Mouse (Mus musculus): ENCODE data around the gene Gramd1c. TPM values are rescaled to one million over a fixed set of nuclear protein-coding genes. Genes with fewer than 3 reads are reported as not detected.

The Gramd1c gene
- polyA plus RNA-seq, 1 experiment: 0.06 TPM

DNA sequence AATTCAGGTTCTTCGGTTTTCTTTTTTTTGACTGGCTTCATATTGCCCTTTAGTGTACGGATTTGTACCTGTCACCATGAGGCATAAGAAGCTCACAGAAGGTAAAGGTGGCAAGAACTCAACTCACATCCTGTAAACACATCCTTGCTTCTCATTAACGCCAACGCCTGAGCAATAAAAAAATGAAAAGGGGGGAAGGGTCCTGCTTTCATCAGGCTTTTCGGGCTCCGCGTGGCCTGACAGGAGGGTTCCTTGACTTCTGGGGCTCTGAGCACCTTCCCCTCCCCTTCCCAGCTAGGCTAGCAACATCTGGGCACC, 84.2 kb downstream of the Gramd1c start:
- no peaks in the 10 kb centered on the region for H3K79me3 ChIP-seq (ENCODE audit: low read depth)
- H3K4me3 ChIP-seq (ENCODE audit: insufficient read depth, poor library complexity, severe bottlenecking): no peak overlapping the region
- H3ac ChIP-seq (ENCODE audit: control insufficient read depth, insufficient read length, low read depth): no peak overlapping the region
- H3K79me2 ChIP-seq (ENCODE audit: control insufficient read depth, insufficient read depth): no peaks in the 10 kb centered on the region
- H3K27me3 ChIP-seq (ENCODE audit: control insufficient read depth, insufficient read depth, insufficient read length): peaks cover 17% of the 10 kb centered on the region
- no peak for TF ChIP-seq CTCF (IDR thresholded peaks at IDR 0.05; ENCODE audit: control insufficient read depth, insufficient read depth, insufficient read length)
- no peak for TF ChIP-seq FOSL1 (IDR thresholded peaks at IDR 0.05; ENCODE audit: insufficient read depth, low read length, poor library complexity, severe bottlenecking)
- no peak for TF ChIP-seq CEBPB (IDR thresholded peaks at IDR 0.05; ENCODE audit: low read depth)
- TF ChIP-seq MAX (IDR thresholded peaks at IDR 0.05): no peak
- TF ChIP-seq USF1 (IDR thresholded peaks at IDR 0.05; ENCODE audit: low read depth): no peak
- no peak for TF ChIP-seq MYOD1 (IDR thresholded peaks at IDR 0.05; ENCODE audit: control insufficient read depth, insufficient read length, low read depth)
- no peaks in the 10 kb centered on the region for H3K36me3 ChIP-seq (ENCODE audit: control insufficient read depth, insufficient read depth)

DNA sequence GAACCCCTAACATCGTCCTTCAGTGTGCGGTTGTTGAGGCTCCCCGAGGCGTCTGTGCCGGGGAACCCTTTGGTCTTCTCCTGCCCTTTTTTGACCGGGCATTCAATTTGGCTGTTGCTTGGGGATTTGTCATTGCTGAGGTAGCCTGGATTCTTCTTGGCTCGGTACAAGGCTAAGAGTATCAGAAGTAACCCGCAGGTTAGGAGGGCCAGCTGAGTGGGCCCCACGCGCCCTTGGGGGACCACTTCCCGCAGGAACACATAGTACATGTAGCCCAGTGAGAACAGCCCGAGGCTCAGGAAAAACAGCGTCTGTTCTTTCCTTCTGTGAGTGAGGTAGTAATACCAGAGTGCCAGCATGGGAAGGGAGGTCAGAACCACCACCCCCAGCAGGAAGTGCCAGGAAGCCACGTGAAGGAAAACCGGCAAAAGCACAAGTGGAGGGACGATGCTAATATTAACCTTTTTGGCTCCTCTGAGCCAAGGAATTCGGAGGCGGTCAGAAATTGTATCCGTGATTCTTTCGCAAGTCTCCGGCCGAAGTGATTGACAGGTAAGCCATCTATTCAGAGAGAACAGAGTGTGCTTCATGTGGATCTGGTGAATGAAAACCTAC, 89.4 kb downstream of the Gramd1c start:
- Histone ChIP-seq H3K4me3 (ENCODE audit: insufficient read depth, poor library complexity, severe bottlenecking) (no peak overlapping the region), H3K36me3 (ENCODE audit: control insufficient read depth, insufficient read depth) (no peaks in the 10 kb centered on the region), H3ac (ENCODE audit: control insufficient read depth, insufficient read length, low read depth) (no peak overlapping the region), H3K79me3 (ENCODE audit: low read depth) (no peaks in the 10 kb centered on the region), H3K79me2 (ENCODE audit: control insufficient read depth, insufficient read depth) (no peaks in the 10 kb centered on the region), H3K27me3 (ENCODE audit: control insufficient read depth, insufficient read depth, insufficient read length) (peaks cover 3% of the 10 kb centered on the region)
- no peak for TF ChIP-seq MYOG (IDR thresholded peaks at IDR 0.05; ENCODE audit: control insufficient read depth, extremely low read depth, insufficient read length)
- TF ChIP-seq MYOD1 (IDR thresholded peaks at IDR 0.05; ENCODE audit: control insufficient read depth, insufficient read length, low read depth): no peak
- no peak for TF ChIP-seq USF1 (IDR thresholded peaks at IDR 0.05; ENCODE audit: low read depth)
- TF ChIP-seq FOSL1 (IDR thresholded peaks at IDR 0.05; ENCODE audit: insufficient read depth, low read length, poor library complexity, severe bottlenecking): no peak
- no peak for TF ChIP-seq CEBPB (IDR thresholded peaks at IDR 0.05; ENCODE audit: low read depth)
- TF ChIP-seq CTCF (IDR thresholded peaks at IDR 0.05; ENCODE audit: control insufficient read depth, insufficient read depth, insufficient read length): no peak
- no peak for TF ChIP-seq MAX (IDR thresholded peaks at IDR 0.05)

DNA sequence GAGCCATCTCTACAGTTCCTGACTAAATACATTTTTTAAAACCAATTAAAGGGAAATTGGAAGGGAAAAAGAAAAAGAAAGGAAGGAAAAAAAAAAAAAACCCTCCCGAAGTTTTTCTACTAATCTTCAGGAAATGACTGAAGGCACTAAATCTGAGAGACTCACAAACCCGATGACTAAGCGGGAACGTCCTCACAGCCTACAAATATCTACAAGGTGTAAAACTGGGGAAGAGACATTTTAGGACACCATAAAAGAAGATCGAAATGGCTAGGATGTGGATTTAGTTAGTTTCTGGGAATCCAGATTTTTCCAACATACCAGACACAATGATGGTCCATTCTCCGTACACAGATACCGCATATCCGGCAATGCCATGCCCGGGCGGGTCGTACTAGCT, 90.0 kb downstream of the Gramd1c start:
- H3K79me2 ChIP-seq (ENCODE audit: control insufficient read depth, insufficient read depth): no peaks in the 10 kb centered on the region
- peaks cover 3% of the 10 kb centered on the region for H3K27me3 ChIP-seq (ENCODE audit: control insufficient read depth, insufficient read depth, insufficient read length)
- H3ac ChIP-seq (ENCODE audit: control insufficient read depth, insufficient read length, low read depth): no peak overlapping the region
- no peaks in the 10 kb centered on the region for H3K79me3 ChIP-seq (ENCODE audit: low read depth)
- no peak for TF ChIP-seq CEBPB (IDR thresholded peaks at IDR 0.05; ENCODE audit: low read depth)
- TF ChIP-seq MYOG (IDR thresholded peaks at IDR 0.05; ENCODE audit: control insufficient read depth, extremely low read depth, insufficient read length): no peak
- no peak for TF ChIP-seq MAX (IDR thresholded peaks at IDR 0.05)
- no peak for TF ChIP-seq CTCF (IDR thresholded peaks at IDR 0.05; ENCODE audit: control insufficient read depth, insufficient read depth, insufficient read length)
- TF ChIP-seq MYOD1 (IDR thresholded peaks at IDR 0.05; ENCODE audit: control insufficient read depth, insufficient read length, low read depth): no peak
- TF ChIP-seq USF1 (IDR thresholded peaks at IDR 0.05; ENCODE audit: low read depth): no peak
- no peak for TF ChIP-seq FOSL1 (IDR thresholded peaks at IDR 0.05; ENCODE audit: insufficient read depth, low read length, poor library complexity, severe bottlenecking)
- no peaks in the 10 kb centered on the region for H3K36me3 ChIP-seq (ENCODE audit: control insufficient read depth, insufficient read depth)
- H3K4me3 ChIP-seq (ENCODE audit: insufficient read depth, poor library complexity, severe bottlenecking): no peak overlapping the region

DNA sequence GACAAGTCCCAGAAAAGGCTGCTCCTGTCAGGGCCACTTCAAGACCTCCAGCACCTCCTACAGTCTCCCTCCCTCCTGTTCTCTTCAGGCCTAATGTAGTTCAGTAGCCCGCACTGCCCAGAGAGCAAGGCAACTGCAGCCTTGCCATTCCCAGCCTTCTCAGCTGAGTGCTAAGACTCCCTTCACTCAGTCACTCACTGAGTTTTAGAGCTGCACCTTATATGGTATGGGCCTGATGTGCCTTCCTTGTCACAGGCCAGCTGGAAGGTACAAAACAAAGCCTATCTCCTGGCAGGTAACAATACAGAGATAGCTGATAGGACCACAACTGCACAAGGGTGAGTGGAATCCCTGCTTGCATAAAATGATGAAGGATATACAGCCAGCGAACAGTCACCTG, 90.8 kb downstream of the Gramd1c start:
- no peak overlapping the region for H3K4me3 ChIP-seq (ENCODE audit: insufficient read depth, poor library complexity, severe bottlenecking)
- H3K79me2 ChIP-seq (ENCODE audit: control insufficient read depth, insufficient read depth): no peaks in the 10 kb centered on the region
- H3ac ChIP-seq (ENCODE audit: control insufficient read depth, insufficient read length, low read depth): no peak overlapping the region
- peaks cover 3% of the 10 kb centered on the region for H3K27me3 ChIP-seq (ENCODE audit: control insufficient read depth, insufficient read depth, insufficient read length)
- no peaks in the 10 kb centered on the region for H3K36me3 ChIP-seq (ENCODE audit: control insufficient read depth, insufficient read depth)
- TF ChIP-seq MYOD1 (IDR thresholded peaks at IDR 0.05; ENCODE audit: control insufficient read depth, insufficient read length, low read depth) (no peak), CTCF (IDR thresholded peaks at IDR 0.05; ENCODE audit: control insufficient read depth, insufficient read depth, insufficient read length) (no peak), FOSL1 (IDR thresholded peaks at IDR 0.05; ENCODE audit: insufficient read depth, low read length, poor library complexity, severe bottlenecking) (no peak), MAX (IDR thresholded peaks at IDR 0.05) (no peak), USF1 (IDR thresholded peaks at IDR 0.05; ENCODE audit: low read depth) (no peak), MYOG (IDR thresholded peaks at IDR 0.05; ENCODE audit: control insufficient read depth, extremely low read depth, insufficient read length) (no peak), CEBPB (IDR thresholded peaks at IDR 0.05; ENCODE audit: low read depth) (no peak)
- H3K79me3 ChIP-seq (ENCODE audit: low read depth): no peaks in the 10 kb centered on the region

DNA sequence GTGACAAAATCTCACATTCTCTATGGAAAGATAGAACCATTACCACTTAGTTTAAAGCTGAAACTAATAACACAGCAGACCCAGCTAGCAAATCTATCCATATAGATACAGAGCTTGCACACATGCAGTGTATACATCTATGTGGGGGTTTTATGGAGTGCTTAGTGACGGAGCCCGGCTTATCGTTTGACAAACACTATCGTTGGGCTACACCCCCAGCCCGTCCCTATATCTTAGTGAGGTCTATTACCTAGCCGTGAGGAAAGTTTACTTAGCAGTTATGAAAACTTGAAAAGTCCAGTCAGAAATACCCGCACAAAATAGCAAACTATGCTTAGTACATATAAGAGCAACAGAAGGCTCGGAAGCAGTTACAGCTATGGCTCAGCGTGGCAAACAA, 91.4 kb downstream of the Gramd1c start:
- no peaks in the 10 kb centered on the region for H3K79me2 ChIP-seq (ENCODE audit: control insufficient read depth, insufficient read depth)
- TF ChIP-seq MYOG (IDR thresholded peaks at IDR 0.05; ENCODE audit: control insufficient read depth, extremely low read depth, insufficient read length) (no peak), MAX (IDR thresholded peaks at IDR 0.05) (no peak), FOSL1 (IDR thresholded peaks at IDR 0.05; ENCODE audit: insufficient read depth, low read length, poor library complexity, severe bottlenecking) (no peak), CTCF (IDR thresholded peaks at IDR 0.05; ENCODE audit: control insufficient read depth, insufficient read depth, insufficient read length) (no peak), MYOD1 (IDR thresholded peaks at IDR 0.05; ENCODE audit: control insufficient read depth, insufficient read length, low read depth) (no peak), USF1 (IDR thresholded peaks at IDR 0.05; ENCODE audit: low read depth) (no peak), CEBPB (IDR thresholded peaks at IDR 0.05; ENCODE audit: low read depth) (no peak)
- H3K4me3 ChIP-seq (ENCODE audit: insufficient read depth, poor library complexity, severe bottlenecking): no peak overlapping the region
- no peaks in the 10 kb centered on the region for H3K36me3 ChIP-seq (ENCODE audit: control insufficient read depth, insufficient read depth)
- peaks cover 3% of the 10 kb centered on the region for H3K27me3 ChIP-seq (ENCODE audit: control insufficient read depth, insufficient read depth, insufficient read length)
- no peaks in the 10 kb centered on the region for H3K79me3 ChIP-seq (ENCODE audit: low read depth)
- H3ac ChIP-seq (ENCODE audit: control insufficient read depth, insufficient read length, low read depth): no peak overlapping the region

GRCm38 (mm10) chr16:43971189-43971588, 92.0 kb downstream of the Gramd1c start:
- Histone ChIP-seq H3ac (ENCODE audit: control insufficient read depth, insufficient read length, low read depth) (no peak overlapping the region), H3K27me3 (ENCODE audit: control insufficient read depth, insufficient read depth, insufficient read length) (peaks cover 3% of the 10 kb centered on the region), H3K79me3 (ENCODE audit: low read depth) (no peaks in the 10 kb centered on the region), H3K79me2 (ENCODE audit: control insufficient read depth, insufficient read depth) (no peaks in the 10 kb centered on the region), H3K36me3 (ENCODE audit: control insufficient read depth, insufficient read depth) (no peaks in the 10 kb centered on the region), H3K4me3 (ENCODE audit: insufficient read depth, poor library complexity, severe bottlenecking) (no peak overlapping the region)
- TF ChIP-seq MYOG (IDR thresholded peaks at IDR 0.05; ENCODE audit: control insufficient read depth, extremely low read depth, insufficient read length) (no peak), CEBPB (IDR thresholded peaks at IDR 0.05; ENCODE audit: low read depth) (no peak), MAX (IDR thresholded peaks at IDR 0.05) (no peak), MYOD1 (IDR thresholded peaks at IDR 0.05; ENCODE audit: control insufficient read depth, insufficient read length, low read depth) (no peak), FOSL1 (IDR thresholded peaks at IDR 0.05; ENCODE audit: insufficient read depth, low read length, poor library complexity, severe bottlenecking) (no peak), USF1 (IDR thresholded peaks at IDR 0.05; ENCODE audit: low read depth) (no peak), CTCF (IDR thresholded peaks at IDR 0.05; ENCODE audit: control insufficient read depth, insufficient read depth, insufficient read length) (no peak)

Data from C2C12 (cell line).